Mouse (Mus musculus): ENCODE results near the gene Lrrn3. TPM values are rescaled to one million over a fixed set of nuclear protein-coding genes. Genes with fewer than 3 reads are reported as not detected.

The Lrrn3 gene
- 22.9 and 28.2 TPM in 2 replicates for polyA plus RNA-seq (2021; fragmentation: Nextera tagmentation)
- long read RNA-seq, experiment 1, transcript Lrrn3-201 (2 exons, 3,865 nt): major isoform, 197 of 231 reads
- long read RNA-seq, experiment 1, partial matches to known transcripts: 16 of 231 reads
- long read RNA-seq, experiment 1, other reads (novel, unspliced or antisense): 18 of 231 reads
- long read RNA-seq, experiment 2, transcript Lrrn3-201 (2 exons, 3,865 nt): major isoform, 40 of 53 reads
- long read RNA-seq, experiment 2, partial matches to known transcripts: 0 of 53 reads
- long read RNA-seq, experiment 2, other reads (novel, unspliced or antisense): 13 of 53 reads

DNA sequence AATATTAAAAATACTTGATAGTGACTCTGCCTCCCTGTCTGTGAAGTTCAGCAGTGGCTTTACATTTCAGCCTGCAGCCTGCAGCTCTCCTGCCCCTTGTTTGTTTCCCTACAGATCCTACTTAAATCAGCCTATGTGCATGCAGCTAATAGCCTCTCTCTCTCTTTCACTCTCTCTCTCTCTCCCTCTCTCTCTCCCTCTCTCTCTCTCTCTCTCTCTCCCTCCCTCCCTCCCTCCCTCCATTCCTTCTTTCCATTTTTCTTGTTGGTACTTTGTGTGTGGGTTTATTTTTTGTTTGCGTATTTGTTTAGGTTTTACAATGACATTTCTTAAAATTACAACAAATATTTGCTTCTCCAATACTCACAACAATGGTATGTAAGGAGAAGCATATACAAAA lies at the start of gene Lrrn3:
Gene Lrrn3 (minus strand): TSS at position 101 of the 400 bp plus-strand sequence.

